Mouse (Mus musculus) olfactory bulb, adult 2 months (tissue): ENCODE measurements around the gene Gm3625.

Experiments
- CTCF ChIP-seq: fragments of 200-500 bp; IDR thresholded peaks from 2 replicates; pipeline ENCODE4 v1.5.1; 2012; ENCODE audit warnings: low read depth, mild to moderate bottlenecking, low read length, moderate library complexity; ENCODE audit not compliant: insufficient read depth
- POLR2A ChIP-seq: fragments of 200-500 bp; IDR thresholded peaks from 2 replicates; pipeline ENCODE4 v1.6.1; 2012; ENCODE audit warnings: mild to moderate bottlenecking, low read depth, low read length, moderate library complexity; ENCODE audit not compliant: insufficient read depth

- no peak for TF ChIP-seq CTCF
- TF ChIP-seq POLR2A = no peak
Observed at GRCm38 (mm10) chr12:4556891-4557290, 35.8 kb downstream of the Gm3625 start.
